Mouse (Mus musculus) CH12.LX (cell line): ENCODE results near the gene Cldn10. TPM values are rescaled to one million over a fixed set of nuclear protein-coding genes. Genes with fewer than 3 reads are reported as not detected.

Experiments used
- DNase-seq: peaks from one replicate; pipeline ENCODE4 v3.0.0-alpha.2; 2013; ENCODE audit errors: extremely low read depth
- H3K27ac ChIP-seq: 2 replicates; pipeline ENCODE4 v1.5.1; 2012; ENCODE audit warnings: low read depth, mild to moderate bottlenecking, control low read depth, moderate library complexity; ENCODE audit not compliant: insufficient read depth
- H3K27me3 ChIP-seq: replicated peaks from 2 replicates; pipeline ENCODE3; 2012; ENCODE audit warnings: inconsistent platforms
- H3K36me3 ChIP-seq, 2 experiments: replicated peaks in 1 of 2; 2 replicates each; pipeline versions ENCODE3 to v1.6.1; 2012; ENCODE audit warnings: inconsistent platforms in 1 of 2, low read length in 1 of 2, mild to moderate bottlenecking in 1 of 2, mixed read lengths in 1 of 2, moderate library complexity in 1 of 2; ENCODE audit not compliant: control insufficient read depth in 1 of 2, insufficient read depth in 1 of 2
- H3K4me1 ChIP-seq, 2 experiments: 2 replicates each; pipeline ENCODE4 v1.6.1; 2012; ENCODE audit warnings: inconsistent platforms in 1 of 2, moderate library complexity in 1 of 2; ENCODE audit not compliant: insufficient read depth in 2 of 2, control insufficient read depth in 1 of 2
- H3K4me2 ChIP-seq: 2 replicates; pipeline ENCODE4 v1.6.1; 2012; ENCODE audit warnings: low read depth, mild to moderate bottlenecking, control low read depth; ENCODE audit not compliant: poor library complexity, insufficient read depth, severe bottlenecking
- H3K4me3 ChIP-seq, 3 experiments: fragments of 150-350 bp in 1 of 3; sonication (generic) in 1 of 3; replicated peaks in 1 of 3; 2 replicates each; pipeline versions ENCODE3 to v1.5.1; 2011 to 2012; ENCODE audit warnings: low read depth in 2 of 3, low read length in 2 of 3, mild to moderate bottlenecking in 2 of 3, moderate library complexity in 2 of 3, control low read depth in 1 of 3, improper control_type of control experiment in 1 of 3, inconsistent platforms in 1 of 3, mixed read lengths in 1 of 3; ENCODE audit not compliant: poor library complexity in 1 of 3
- H3K79me2 ChIP-seq: replicated peaks from 2 replicates; pipeline ENCODE4 v1.6.1; 2012; ENCODE audit warnings: mild to moderate bottlenecking, moderate library complexity; ENCODE audit not compliant: control insufficient read depth, poor library complexity, insufficient read depth, severe bottlenecking; ENCODE audit errors: extremely low read depth
- H3K9ac ChIP-seq: 2 replicates; pipeline ENCODE4 v1.6.1; 2012; ENCODE audit warnings: low read depth, mild to moderate bottlenecking, control low read depth, moderate library complexity; ENCODE audit not compliant: insufficient read depth
- H3K9me3 ChIP-seq: replicated peaks from 2 replicates; pipeline ENCODE3; 2012; ENCODE audit warnings: low read length, inconsistent platforms, mixed read lengths
- BHLHE40 ChIP-seq: IDR thresholded peaks from 2 replicates; pipeline ENCODE4 v1.6.1; 2011; ENCODE audit warnings: mild to moderate bottlenecking, low read depth, low read length, improper control_type of control experiment
- CHD2 ChIP-seq: IDR thresholded peaks from 2 replicates; pipeline ENCODE4 v1.6.1; 2011; ENCODE audit warnings: low read length, improper control_type of control experiment
- E2F4 ChIP-seq: IDR thresholded peaks from 2 replicates; pipeline ENCODE4 v1.6.1; 2011; ENCODE audit warnings: low read depth, low read length, improper control_type of control experiment; ENCODE audit not compliant: insufficient replicate concordance
- ELF1 ChIP-seq: IDR thresholded peaks from 2 replicates; pipeline ENCODE4 v1.6.1; 2014; ENCODE audit warnings: low read depth, mild to moderate bottlenecking, inconsistent platforms, low read length, improper control_type of control experiment
- ETS1 ChIP-seq: conservative IDR thresholded peaks from 2 replicates; pipeline ENCODE4 v1.6.1; 2012; ENCODE audit warnings: low read depth, mild to moderate bottlenecking, inconsistent platforms, low read length, improper control_type of control experiment, moderate library complexity
- GABPA ChIP-seq: IDR thresholded peaks from 2 replicates; pipeline ENCODE4 v1.6.1; 2012; ENCODE audit warnings: low read depth, low read length, improper control_type of control experiment, inconsistent platforms; ENCODE audit not compliant: insufficient replicate concordance
- HCFC1 ChIP-seq: IDR thresholded peaks from 2 replicates; pipeline ENCODE4 v1.6.1; 2012; ENCODE audit warnings: low read depth, mild to moderate bottlenecking, inconsistent platforms, low read length, improper control_type of control experiment
- IRF4 ChIP-seq: IDR thresholded peaks from 2 replicates; pipeline ENCODE4 v1.6.1; 2014; ENCODE audit warnings: low read depth, mild to moderate bottlenecking, inconsistent platforms, low read length, improper control_type of control experiment
- JUN ChIP-seq: IDR thresholded peaks from 2 replicates; pipeline ENCODE4 v1.6.1; 2011; ENCODE audit warnings: low read depth, mild to moderate bottlenecking, low read length, improper control_type of control experiment, moderate library complexity; ENCODE audit not compliant: insufficient read depth
- JUND ChIP-seq: conservative IDR thresholded peaks from 2 replicates; pipeline ENCODE4 v1.6.1; 2011; ENCODE audit warnings: low read depth, low read length, improper control_type of control experiment
- KAT2A ChIP-seq: IDR thresholded peaks from 2 replicates; pipeline ENCODE4 v1.6.1; 2012; ENCODE audit warnings: low read length, improper control_type of control experiment, inconsistent platforms; ENCODE audit not compliant: insufficient replicate concordance
- MAFK ChIP-seq: IDR thresholded peaks from 2 replicates; pipeline ENCODE4 v1.6.1; 2011; ENCODE audit warnings: low read length, improper control_type of control experiment; ENCODE audit not compliant: insufficient replicate concordance
- MAX ChIP-seq: IDR thresholded peaks from 2 replicates; pipeline ENCODE4 v1.6.1; 2011; ENCODE audit warnings: low read length, improper control_type of control experiment
- MEF2A ChIP-seq: IDR thresholded peaks from 2 replicates; pipeline ENCODE4 v1.6.1; 2014; ENCODE audit warnings: low read depth, mild to moderate bottlenecking, inconsistent platforms, low read length, improper control_type of control experiment, borderline replicate concordance
- MXI1 ChIP-seq: IDR thresholded peaks from 2 replicates; pipeline ENCODE4 v1.6.1; 2011; ENCODE audit warnings: mild to moderate bottlenecking, low read depth, low read length, improper control_type of control experiment
- NRF1 ChIP-seq: IDR thresholded peaks from 2 replicates; pipeline ENCODE4 v1.6.1; 2014; ENCODE audit warnings: low read depth, mild to moderate bottlenecking, inconsistent platforms, low read length, improper control_type of control experiment, moderate library complexity
- POLR2A ChIP-seq: IDR thresholded peaks from 2 replicates; pipeline ENCODE4 v1.6.1; 2011; ENCODE audit warnings: low read depth, mild to moderate bottlenecking, improper control_type of control experiment, low read length
- POLR2AphosphoS2 ChIP-seq: IDR thresholded peaks from 2 replicates; pipeline ENCODE4 v1.6.1; 2011; ENCODE audit warnings: low read depth, low read length, improper control_type of control experiment
- RCOR1 ChIP-seq: conservative IDR thresholded peaks from 2 replicates; pipeline ENCODE4 v1.6.1; 2012; ENCODE audit warnings: low read depth, mild to moderate bottlenecking, inconsistent platforms, low read length, improper control_type of control experiment
- SIN3A ChIP-seq: IDR thresholded peaks from 2 replicates; pipeline ENCODE4 v1.6.1; 2012; ENCODE audit warnings: low read length, improper control_type of control experiment, inconsistent platforms
- SMC3 ChIP-seq: IDR thresholded peaks from 2 replicates; pipeline ENCODE4 v1.6.1; 2011; ENCODE audit warnings: low read depth, low read length, improper control_type of control experiment
- TBP ChIP-seq: conservative IDR thresholded peaks from 2 replicates; pipeline ENCODE4 v1.6.1; 2011; ENCODE audit warnings: low read depth, low read length, improper control_type of control experiment
- TCF12 ChIP-seq: IDR thresholded peaks from 2 replicates; pipeline ENCODE4 v1.6.1; 2014; ENCODE audit warnings: low read depth, mild to moderate bottlenecking, inconsistent platforms, low read length, improper control_type of control experiment
- UBTF ChIP-seq: IDR thresholded peaks from 2 replicates; pipeline ENCODE4 v1.6.1; 2012; ENCODE audit warnings: low read depth, mild to moderate bottlenecking, inconsistent platforms, low read length, improper control_type of control experiment, moderate library complexity
- ZC3H11A ChIP-seq: IDR thresholded peaks from 2 replicates; pipeline ENCODE4 v1.6.1; 2012; ENCODE audit warnings: low read depth, mild to moderate bottlenecking, inconsistent platforms, low read length, improper control_type of control experiment
- dilution Hi-C: fragments of 300-500 bp; cut with MboI; formaldehyde crosslinking; loops from 2 replicates; pipeline ENCODE4 v1.14.3; 2020; ENCODE audit warnings: low sequenced_read_pairs; ENCODE audit not compliant: extremely low pct_unique_long_range_greater_than_20kb, extremely low pct_ligation_motif_present
- in situ Hi-C: fragments of 300-500 bp; cut with MboI; formaldehyde crosslinking; loops from 3 replicates; pipeline ENCODE4 v1.14.3; 2019; ENCODE audit warnings: low sequenced_read_pairs, low pct_ligation_motif_present, low pct_unique_long_range_greater_than_20kb, mixed read lengths
- polyA plus RNA-seq: library from polyadenylated mRNA; unstranded; fragments of >175 nt; gene quantifications from 2 replicates; pipeline ENCODE4 v1.2.1, GENCODE M21; 2012; ENCODE audit warnings: low read depth; ENCODE audit not compliant: insufficient read length
- total RNA-seq, 2 experiments: library from RNA; depleted of rRNA; stranded (reverse); fragments of 300-350 nt in 1 of 2; fragments of >200 nt in 1 of 2; gene quantifications; 2 replicates each; pipeline ENCODE4 v1.2.3; 2012 to 2014

Cldn10 gene
- total and polyA plus RNA-seq, 3 experiments = not detected

DNA sequence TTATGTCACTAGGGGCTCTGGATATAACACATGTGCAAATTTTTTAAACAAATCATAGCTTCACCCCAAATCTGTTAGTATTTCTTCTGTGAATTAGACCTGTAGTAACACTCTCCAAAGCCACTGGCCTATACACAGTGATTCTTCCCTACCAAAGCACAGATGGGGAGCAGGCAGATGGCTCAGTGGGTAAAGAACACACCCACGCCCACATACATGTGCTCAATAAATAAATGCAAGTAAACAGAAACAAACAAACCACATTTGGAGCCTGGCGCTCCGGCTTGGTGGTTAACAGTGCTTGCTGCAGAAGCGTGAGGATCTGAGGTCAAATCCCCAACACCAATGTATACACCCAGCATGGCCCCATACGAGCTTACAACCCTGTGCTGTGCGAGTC is 123.8 kb downstream of the Cldn10 start:
- no peak overlapping the region for H3K9ac ChIP-seq
- no peaks in the 10 kb centered on the region for H3K9me3 ChIP-seq
- in situ Hi-C loops (loop anchor here (10.0 kb wide), 1 partner anchor 87 kb away; no protein-coding TSS in a partner anchor), dilution Hi-C loops (no loop called here)
- no peaks in the 10 kb centered on the region for H3K79me2 ChIP-seq
- no peak overlapping the region for H3K27ac ChIP-seq
- no peak for DNase-seq
- TF ChIP-seq IRF4 = no peak
- TF ChIP-seq E2F4 = no peak
- TF ChIP-seq CHD2 = no peak
- no peak for TF ChIP-seq BHLHE40
- no peak for TF ChIP-seq MAFK
- no peak for TF ChIP-seq ETS1
- TF ChIP-seq POLR2AphosphoS2 = no peak
- TF ChIP-seq HCFC1 = no peak
- no peak for TF ChIP-seq JUN
- TF ChIP-seq ELF1 = no peak
- TF ChIP-seq RCOR1 = no peak
- no peak for TF ChIP-seq ZC3H11A
- TF ChIP-seq MEF2A = no peak
- H3K4me1 ChIP-seq = peaks cover 5 to 20% of the 10 kb centered on the region in 2 experiments
- H3K36me3 ChIP-seq = peaks cover 0 to 2% of the 10 kb centered on the region in 2 experiments
- H3K27me3 ChIP-seq = no peaks in the 10 kb centered on the region
- no peak overlapping the region for H3K4me2 ChIP-seq
- no peak overlapping the region for H3K4me3 ChIP-seq

DNA sequence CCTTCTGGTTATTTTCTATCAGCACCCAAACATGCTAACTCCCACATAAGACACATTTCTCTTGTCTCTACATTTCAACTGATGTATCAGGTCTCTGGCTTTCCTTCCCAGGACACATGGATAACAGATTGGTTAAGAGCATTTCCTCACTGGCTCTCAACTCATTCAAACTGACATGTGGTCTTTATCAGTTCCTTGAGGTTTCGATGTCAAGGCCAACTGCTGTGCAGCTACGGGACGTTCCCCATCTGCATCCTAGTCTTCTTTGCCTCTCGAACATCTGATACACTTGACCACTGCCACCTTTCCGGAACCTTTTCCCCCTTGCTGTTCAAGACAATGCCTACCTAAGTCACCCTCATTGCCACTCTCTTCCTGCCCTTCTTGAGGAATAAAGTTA is 125.9 kb downstream of the Cldn10 start:
- Histone ChIP-seq H3K9me3 (no peaks in the 10 kb centered on the region), H3K4me2 (no peak overlapping the region), H3K27me3 (no peaks in the 10 kb centered on the region), H3K9ac (no peak overlapping the region), H3K4me1 (peaks cover 5 to 20% of the 10 kb centered on the region in 2 experiments), H3K27ac (no peak overlapping the region), H3K36me3 (no peaks in the 10 kb centered on the region), H3K79me2 (no peaks in the 10 kb centered on the region), H3K4me3 (no peak overlapping the region)
- dilution Hi-C loops (no loop called here), in situ Hi-C loops (loop anchor here (10.0 kb wide), 1 partner anchor 89 kb away; no protein-coding TSS in a partner anchor)
- no peak for DNase-seq
- TF ChIP-seq MAX (no peak), NRF1 (no peak), POLR2AphosphoS2 (no peak), SMC3 (no peak), ETS1 (no peak), TBP (no peak), RCOR1 (no peak), GABPA (no peak), TCF12 (no peak), JUND (no peak), MEF2A (no peak), CHD2 (no peak), UBTF (no peak), MXI1 (no peak), POLR2A (no peak), SIN3A (no peak), KAT2A (no peak)
